Mouse (Mus musculus) kidney, adult 2 months (tissue): ENCODE results near the gene Entr1.

Experiments used
- CTCF ChIP-seq: fragments of 200-500 bp; conservative IDR thresholded peaks from 2 replicates; pipeline ENCODE4 v1.5.1; 2011; ENCODE audit warnings: low read depth, mild to moderate bottlenecking, control low read depth, low read length, moderate library complexity, mixed read lengths; ENCODE audit not compliant: insufficient read depth, insufficient read length
- POLR2A ChIP-seq: fragments of 200-500 bp; IDR thresholded peaks from one replicate; pipeline ENCODE4 v1.6.1; 2011; ENCODE audit warnings: low read depth, low read length, control low read depth

DNA sequence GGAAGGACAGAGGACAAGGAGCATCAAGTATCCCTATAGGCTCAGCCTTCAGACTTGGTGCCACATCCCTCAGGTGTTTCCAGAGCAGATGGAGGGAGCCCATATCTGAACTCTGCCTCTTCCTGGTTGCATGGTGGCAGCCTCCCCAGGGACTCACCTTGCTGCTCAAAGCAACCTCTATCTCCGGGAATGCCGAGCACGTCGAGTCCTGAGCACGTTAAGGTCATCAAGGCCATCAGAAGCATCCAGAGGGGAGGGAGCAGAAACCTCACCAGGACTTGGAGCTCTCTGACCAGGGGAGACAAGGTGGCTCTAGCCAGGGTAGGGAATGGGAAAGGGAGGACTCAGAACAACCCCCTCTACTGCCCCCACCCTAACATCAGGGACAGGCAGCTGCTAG is 25.6 kb downstream of the Entr1 start:
- TF ChIP-seq CTCF (no peak), POLR2A (no peak)
